Mouse (Mus musculus): Measurements from ENCODE around the gene Msmb.

- TF ChIP-seq GATA1 (IDR thresholded peaks at IDR 0.05; ENCODE audit: borderline replicate concordance, low read length) = no peak
- TF ChIP-seq TAL1 (conservative IDR thresholded peaks at IDR 0.05; ENCODE audit: low read depth, low read length) = no peak
- no peak for TF ChIP-seq CTCF (IDR thresholded peaks at IDR 0.05; ENCODE audit: low read depth, low read length)
- no peak for TF ChIP-seq GATA2 (IDR thresholded peaks at IDR 0.05; ENCODE audit: borderline replicate concordance, low read depth, low read length)
Observed at GRCm38 (mm10) chr14:32191926-32192325, 50.1 kb downstream of the Msmb start.
